Mouse (Mus musculus) gastrocnemius, adult 8-10 months (tissue): Measurements from ENCODE around the gene Zfp248. TPM values are rescaled to one million over a fixed set of nuclear protein-coding genes. Genes with fewer than 3 reads are reported as not detected.
A peak's percentile ranks its signal among the peaks of the same experiment; 100 is the strongest.

Experiments used
- DNase-seq, 2 experiments: peaks; one replicate each; pipeline ENCODE4 v3.0.0; 2022; ENCODE audit warnings: low spot score in 2 of 2
- total RNA-seq, 4 experiments: library from RNA; stranded (reverse); gene quantifications; 2 replicates each; pipeline ENCODE4 v1.2.4; 2022

Zfp248 gene
- 1 to 10 TPM; 1.2 to 1.6 (median 1.4) TPM for total RNA-seq

- peak; percentile 73 to 78 for DNase-seq
These were observed at the start of gene Zfp248 for GRCm38 (mm10) chr6:118455042-118455631. TSS of gene Zfp248 (minus strand) at chr6:118455528.

- DNase-seq: no peak
These were observed 43.7 kb upstream of the Zfp248 start for GRCm38 (mm10) chr6:118499010-118499409.

- DNase-seq: no peak
These were observed 26.8 kb upstream of the Zfp248 start for GRCm38 (mm10) chr6:118482125-118482524.

GRCm38 (mm10) chr6:118478957-118479708, 23.8 kb upstream of the Zfp248 start, which contains the start of gene Zfp9:
TSS of gene Zfp9 (minus strand) at chr6:118479320.
- DNase-seq: peak; percentile 57 to 78

GRCm38 (mm10) chr6:118477875-118478785, 22.8 kb upstream of the Zfp248 start:
- no peak for DNase-seq

GRCm38 (mm10) chr6:118462069-118462705, 6.9 kb upstream of the Zfp248 start:
- no peak for DNase-seq

GRCm38 (mm10) chr6:118457726-118458125, 2.4 kb upstream of the Zfp248 start:
- DNase-seq: no peak

GRCm38 (mm10) chr6:118454452-118454851, 876 bp downstream of the Zfp248 start:
- no peak for DNase-seq

GRCm38 (mm10) chr6:118431502-118431901, 23.8 kb downstream of the Zfp248 start:
- no peak for DNase-seq

GRCm38 (mm10) chr6:118426666-118427065, 28.7 kb downstream of the Zfp248 start:
- no peak for DNase-seq

- peak; percentile 87 to 93 for DNase-seq
These were observed 36.0 kb downstream of the Zfp248 start, which contains the start of gene Bms1 for GRCm38 (mm10) chr6:118419050-118419920. TSS of gene Bms1 (minus strand) at chr6:118419474.

- DNase-seq: no peak
These were observed 44.9 kb downstream of the Zfp248 start for GRCm38 (mm10) chr6:118410428-118410827.

- DNase-seq: no peak
These were observed 46.8 kb downstream of the Zfp248 start for GRCm38 (mm10) chr6:118408510-118408909.

- no peak for DNase-seq
These were observed 48.9 kb downstream of the Zfp248 start for GRCm38 (mm10) chr6:118406421-118406820.

GRCm38 (mm10) chr6:118390746-118391145, 64.6 kb downstream of the Zfp248 start:
- DNase-seq: no peak

GRCm38 (mm10) chr6:118385962-118386361, 69.4 kb downstream of the Zfp248 start:
- DNase-seq: no peak

GRCm38 (mm10) chr6:118381234-118381633, 74.1 kb downstream of the Zfp248 start:
- DNase-seq: no peak

- DNase-seq: no peak
These were observed 74.7 kb downstream of the Zfp248 start for GRCm38 (mm10) chr6:118380630-118381029.

GRCm38 (mm10) chr6:118379451-118380167, 75.7 kb downstream of the Zfp248 start:
- DNase-seq: peak; percentile 15 to 18

- no peak for DNase-seq
These were observed 77.7 kb downstream of the Zfp248 start for GRCm38 (mm10) chr6:118377611-118378010.
